Mouse (Mus musculus): Measurements from ENCODE around the gene Tmem52.

GRCm38 (mm10) chr4:155488232-155489025 lies 19.5 kb downstream of the Tmem52 start:
- TF ChIP-seq CTCF (IDR thresholded peaks at IDR 0.05; ENCODE audit: low read depth, low read length) (no peak), POLR2AphosphoS5 (IDR thresholded peaks at IDR 0.05; ENCODE audit: insufficient replicate concordance, low read depth, low read length) (no peak), GATA1 (IDR thresholded peaks at IDR 0.05; ENCODE audit: borderline replicate concordance, low read length) (no peak), GATA2 (IDR thresholded peaks at IDR 0.05; ENCODE audit: borderline replicate concordance, low read depth, low read length) (no peak), TAL1 (conservative IDR thresholded peaks at IDR 0.05; ENCODE audit: low read depth, low read length) (no peak)

All from G1E (cell line).